Mouse (Mus musculus) erythroblast, embryonic 14.5 days (primary cell): ENCODE measurements around the gene Arhgef25.

Experiments
- GATA1 ChIP-seq: IDR thresholded peaks from 2 replicates; pipeline ENCODE4 v1.6.1; 2012; ENCODE audit warnings: low read length, inconsistent platforms, mixed read lengths
- TAL1 ChIP-seq: IDR thresholded peaks from 3 replicates; pipeline ENCODE4 v1.6.1; 2012; ENCODE audit warnings: low read length, inconsistent platforms, mixed read lengths

GRCm38 (mm10) chr10:127154652-127155051 is 35.2 kb downstream of the Arhgef25 start:
- no peak for TF ChIP-seq TAL1
- no peak for TF ChIP-seq GATA1
